Mouse (Mus musculus): Measurements from ENCODE around the gene Klhdc3. TPM values are rescaled to one million over a fixed set of nuclear protein-coding genes. Genes with fewer than 3 reads are reported as not detected.

Gene Klhdc3
- polyA plus RNA-seq, 1 experiment from 2014 or later, result 121 TPM

DNA sequence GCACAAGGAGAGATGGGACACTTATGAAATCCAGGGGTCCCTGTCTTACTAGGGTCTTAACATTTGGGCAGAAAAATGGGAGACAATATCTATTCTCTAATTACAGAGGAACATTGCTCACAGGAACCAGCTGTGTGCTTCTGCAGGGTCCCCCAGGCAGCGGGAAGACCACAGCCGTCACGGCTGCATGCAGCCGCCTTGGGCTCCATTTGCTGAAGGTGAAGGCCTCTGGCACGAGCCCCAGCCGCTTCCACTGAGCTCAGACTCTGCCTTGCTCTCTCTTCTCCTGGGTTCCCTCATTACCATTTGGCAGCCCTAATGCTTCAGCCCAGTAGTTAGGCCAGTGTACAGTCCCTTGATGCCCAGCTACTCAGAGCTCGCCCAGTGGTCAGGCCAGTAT is 40.4 kb upstream of the Klhdc3 start:
- Histone ChIP-seq H3K4me1 (replicated peaks; ENCODE audit: control insufficient read depth, insufficient read depth, low read length) (no peaks in the 10 kb centered on the region; the same call in 1 of the 2 replicates), H3K4me3 (ENCODE audit: low read depth, low read length) (no peak overlapping the region), H3K27me3 (replicated peaks; ENCODE audit: control insufficient read depth, insufficient read depth, low read length) (no peaks in the 10 kb centered on the region), H3K9ac (ENCODE audit: low read depth, low read length) (no peak overlapping the region), H3K36me3 (ENCODE audit: control insufficient read depth, insufficient read depth, low read length) (peaks cover 10% of the 10 kb centered on the region), H3K4me2 (no peak overlapping the region), H3K9me3 (ENCODE audit: control insufficient read depth, low read length) (no peaks in the 10 kb centered on the region), H3K27ac (ENCODE audit: low read depth, low read length) (no peak overlapping the region)
- 87% methylated on average over 7 of the region's 7 CpGs for WGBS
- ATAC-seq (replicated peaks; ENCODE audit: low FRiP score) (no peak), DNase-seq (ENCODE audit: low spot score) (no peak)

DNA sequence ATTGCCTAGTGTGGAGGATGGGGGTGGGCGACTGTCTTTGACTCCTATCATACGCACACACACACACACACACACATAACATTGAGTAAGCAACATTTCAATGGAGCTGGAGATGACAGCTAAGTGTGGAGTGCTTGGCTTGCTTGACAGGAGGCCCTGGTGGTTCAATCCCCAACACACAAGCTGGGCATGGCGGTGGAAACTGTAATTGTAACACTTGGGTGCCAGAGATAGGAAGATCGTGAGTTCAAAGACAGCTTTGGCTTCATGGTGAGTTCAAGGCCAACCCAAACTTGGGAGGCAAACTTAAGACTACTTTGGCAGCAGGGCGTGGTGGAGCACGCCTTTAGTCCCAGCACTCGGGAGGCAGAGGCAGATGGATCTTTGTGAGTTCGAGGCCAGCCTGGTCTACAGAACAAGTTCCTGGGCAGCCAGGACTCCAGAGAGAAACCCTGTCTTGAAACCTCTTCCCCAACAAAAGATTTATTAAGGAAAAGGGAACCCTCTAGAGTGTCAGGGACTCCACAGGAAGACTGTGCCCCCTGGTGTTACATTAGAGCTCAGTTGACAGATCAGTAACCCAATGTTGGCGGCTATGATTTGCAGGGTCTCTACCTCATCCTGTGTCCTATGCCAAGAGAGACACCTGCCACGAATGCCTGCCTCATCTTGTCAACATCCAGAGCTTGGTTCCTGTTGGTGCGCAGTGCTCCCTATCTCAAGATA is 34.2 kb upstream of the Klhdc3 start:
- ATAC-seq (replicated peaks; ENCODE audit: low FRiP score), result no peak
- Histone ChIP-seq H3K4me2 (no peak overlapping the region), H3K36me3 (ENCODE audit: control insufficient read depth, insufficient read depth, low read length) (peaks cover 9% of the 10 kb centered on the region), H3K27ac (ENCODE audit: low read depth, low read length) (no peak overlapping the region), H3K4me1 (replicated peaks; ENCODE audit: control insufficient read depth, insufficient read depth, low read length) (peaks cover 13% of the 10 kb centered on the region), H3K9me3 (ENCODE audit: control insufficient read depth, low read length) (no peaks in the 10 kb centered on the region), H3K27me3 (replicated peaks; ENCODE audit: control insufficient read depth, insufficient read depth, low read length) (no peaks in the 10 kb centered on the region), H3K4me3 (ENCODE audit: low read depth, low read length) (no peak overlapping the region), H3K9ac (ENCODE audit: low read depth, low read length) (no peak overlapping the region)
- DNase-seq (ENCODE audit: low spot score), result no peak
- WGBS, result 91% methylated on average over 11 of the region's 11 CpGs

DNA sequence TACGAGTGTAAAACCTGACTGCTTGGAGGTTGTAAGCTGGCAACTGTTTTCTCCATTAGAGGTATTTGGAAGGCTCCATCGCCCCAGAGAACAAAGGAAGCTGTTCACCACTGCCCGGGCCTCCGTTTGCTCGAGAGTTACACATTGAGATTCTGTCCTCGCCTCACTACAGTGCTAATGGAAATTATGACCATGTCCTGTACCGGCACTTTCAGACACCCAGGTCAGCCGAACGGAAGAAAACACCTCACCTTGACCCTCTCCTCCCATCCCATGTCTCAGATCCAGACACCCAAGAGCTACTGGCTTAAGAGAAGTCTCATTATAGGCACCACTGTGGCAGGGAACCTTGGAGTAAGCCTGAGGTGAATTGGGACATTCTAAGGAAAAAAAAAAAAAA is 33.1 kb upstream of the Klhdc3 start:
- DNase-seq (ENCODE audit: low spot score) (no peak), ATAC-seq (replicated peaks; ENCODE audit: low FRiP score) (no peak)
- Histone ChIP-seq H3K27ac (ENCODE audit: low read depth, low read length) (no peak overlapping the region), H3K9ac (ENCODE audit: low read depth, low read length) (no peak overlapping the region), H3K27me3 (replicated peaks; ENCODE audit: control insufficient read depth, insufficient read depth, low read length) (no peaks in the 10 kb centered on the region), H3K4me2 (no peak overlapping the region), H3K4me1 (replicated peaks; ENCODE audit: control insufficient read depth, insufficient read depth, low read length) (peaks cover 13% of the 10 kb centered on the region), H3K4me3 (ENCODE audit: low read depth, low read length) (no peak overlapping the region), H3K9me3 (ENCODE audit: control insufficient read depth, low read length) (no peaks in the 10 kb centered on the region), H3K36me3 (ENCODE audit: control insufficient read depth, insufficient read depth, low read length) (peaks cover 9% of the 10 kb centered on the region)
- WGBS, result 92% methylated on average over 9 of the region's 9 CpGs

DNA sequence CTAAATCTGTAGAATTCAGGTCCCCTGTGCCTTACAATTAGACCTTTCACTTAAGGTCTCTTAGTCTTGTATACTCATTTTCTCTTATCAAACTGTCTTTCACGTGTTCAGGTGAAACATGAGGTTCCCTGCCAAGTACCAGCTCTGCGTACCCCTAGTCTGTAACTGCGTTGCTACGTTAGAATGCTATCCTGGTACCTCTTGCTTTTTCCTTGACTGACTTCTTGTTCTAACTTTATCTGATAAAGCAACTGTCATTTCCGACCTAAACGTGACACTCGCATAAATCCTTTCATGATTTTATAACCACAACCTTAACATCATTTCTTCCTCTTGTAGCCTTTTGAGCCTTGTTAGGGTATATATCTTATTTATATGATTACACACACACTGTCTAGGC is 31.7 kb upstream of the Klhdc3 start:
- WGBS, result 38% methylated on average over 7 of the region's 7 CpGs
- Histone ChIP-seq H3K9ac (ENCODE audit: low read depth, low read length) (peak overlapping the region; percentile 82), H3K27ac (ENCODE audit: low read depth, low read length) (no peak overlapping the region), H3K9me3 (ENCODE audit: control insufficient read depth, low read length) (no peaks in the 10 kb centered on the region), H3K4me1 (replicated peaks; ENCODE audit: control insufficient read depth, insufficient read depth, low read length) (peaks cover 13% of the 10 kb centered on the region), H3K36me3 (ENCODE audit: control insufficient read depth, insufficient read depth, low read length) (peaks cover 9% of the 10 kb centered on the region), H3K4me3 (ENCODE audit: low read depth, low read length) (peak overlapping the region; percentile 99), H3K4me2 (peak overlapping the region; percentile 98), H3K27me3 (replicated peaks; ENCODE audit: control insufficient read depth, insufficient read depth, low read length) (no peaks in the 10 kb centered on the region)
- ATAC-seq (replicated peaks; ENCODE audit: low FRiP score), result no peak
- DNase-seq (ENCODE audit: low spot score), result no peak

DNA sequence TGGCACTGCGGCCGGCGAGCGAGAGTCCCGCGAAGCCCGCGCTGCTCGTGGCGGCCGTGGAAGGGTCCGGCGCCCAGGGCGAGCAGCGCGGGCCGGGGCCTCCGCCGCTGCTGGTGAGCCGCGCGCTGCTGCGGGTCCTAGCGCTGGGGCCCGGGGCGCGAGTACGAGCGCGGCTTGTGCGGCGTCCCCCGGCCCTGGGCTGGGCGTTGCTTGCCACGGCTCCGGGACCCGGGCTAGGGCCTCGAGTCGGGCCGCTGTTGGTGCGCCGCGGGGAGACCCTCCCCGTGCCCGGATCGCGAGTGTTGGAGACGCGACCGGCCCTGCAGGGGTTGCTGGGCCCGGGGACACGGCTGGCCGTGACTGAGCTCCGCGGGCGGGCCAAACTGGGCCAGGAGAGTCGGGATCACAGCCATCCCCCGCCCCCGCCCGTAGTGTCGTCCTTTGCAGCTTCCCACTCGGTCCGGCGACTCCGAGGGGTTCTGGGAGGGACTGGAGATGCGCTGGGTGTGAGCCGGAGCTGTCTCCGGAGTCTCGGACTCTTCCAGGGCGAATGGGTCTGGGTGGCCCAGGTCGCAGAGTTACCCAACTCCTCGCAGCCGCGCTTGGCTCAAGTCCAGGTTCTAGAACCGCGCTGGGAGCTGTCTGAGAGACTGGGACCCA is 31.0 kb upstream of the Klhdc3 start:
- 0% methylated on average over 75 of the region's 76 CpGs for WGBS
- peak overlapping the region; percentile 82 for H3K9ac ChIP-seq (ENCODE audit: low read depth, low read length)
- ATAC-seq (replicated peaks; ENCODE audit: low FRiP score) (peak; percentile 63), DNase-seq (ENCODE audit: low spot score) (no peak)
- H3K27me3 ChIP-seq (replicated peaks; ENCODE audit: control insufficient read depth, insufficient read depth, low read length), result no peaks in the 10 kb centered on the region
- peaks cover 13% of the 10 kb centered on the region for H3K4me1 ChIP-seq (replicated peaks; ENCODE audit: control insufficient read depth, insufficient read depth, low read length)
- H3K4me3 ChIP-seq (ENCODE audit: low read depth, low read length), result peak overlapping the region; percentile 99
- H3K36me3 ChIP-seq (ENCODE audit: control insufficient read depth, insufficient read depth, low read length), result peaks cover 8% of the 10 kb centered on the region
- H3K27ac ChIP-seq (ENCODE audit: low read depth, low read length), result peak overlapping the region; percentile 78
- H3K9me3 ChIP-seq (ENCODE audit: control insufficient read depth, low read length), result no peaks in the 10 kb centered on the region
- peak overlapping the region; percentile 98 for H3K4me2 ChIP-seq

DNA sequence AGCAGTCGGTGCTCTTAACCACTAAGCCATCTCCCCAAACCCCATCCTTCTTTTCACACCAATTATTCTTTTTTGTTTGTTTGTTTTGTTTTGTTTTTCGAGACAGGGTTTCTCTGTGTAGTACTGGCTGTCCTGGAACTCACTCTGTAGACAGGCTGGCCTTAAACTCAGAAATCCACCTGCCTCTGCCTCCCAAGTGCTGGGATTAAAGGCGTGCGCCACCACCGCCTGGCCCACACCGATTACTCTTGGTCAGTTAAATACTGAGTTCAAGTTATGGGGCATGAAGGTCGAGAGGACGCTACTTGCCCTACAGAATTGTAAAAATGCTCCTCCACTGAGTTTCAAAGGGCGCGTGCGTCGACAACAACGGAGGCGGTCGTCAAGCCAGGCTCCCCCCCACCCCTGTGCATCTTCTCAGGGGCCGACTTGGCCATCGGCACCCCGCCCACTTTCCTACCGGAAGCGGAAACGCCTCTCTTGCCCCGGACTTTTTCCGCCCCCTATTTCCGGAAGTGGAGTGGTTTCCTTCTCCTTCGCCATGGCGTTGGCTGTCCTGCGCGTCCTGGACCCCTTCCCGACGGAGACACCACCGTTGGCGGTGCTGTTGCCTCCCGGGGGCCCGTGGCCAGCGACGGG is 30.4 kb upstream of the Klhdc3 start, which contains the start of gene Pex6:
TSS of gene Pex6 (plus strand) at position 505 of the 639 bp plus-strand sequence.
- peak; percentile 93 for DNase-seq (ENCODE audit: low spot score)
- peak; percentile 86 for ATAC-seq (replicated peaks; ENCODE audit: low FRiP score)
- H3K4me1 ChIP-seq (replicated peaks; ENCODE audit: control insufficient read depth, insufficient read depth, low read length), result peaks cover 14% of the 10 kb centered on the region
- no peaks in the 10 kb centered on the region for H3K9me3 ChIP-seq (ENCODE audit: control insufficient read depth, low read length)
- peak within 1 kb of the TSS; percentile 78 for H3K27ac ChIP-seq (ENCODE audit: low read depth, low read length)
- peak within 1 kb of the TSS; percentile 99 for H3K4me3 ChIP-seq (ENCODE audit: low read depth, low read length)
- peak within 1 kb of the TSS; percentile 98 for H3K4me2 ChIP-seq
- H3K27me3 ChIP-seq (replicated peaks; ENCODE audit: control insufficient read depth, insufficient read depth, low read length), result no peaks in the 10 kb centered on the region
- peak within 1 kb of the TSS; percentile 82 for H3K9ac ChIP-seq (ENCODE audit: low read depth, low read length)
- 7% methylated on average over 36 of the region's 36 CpGs for WGBS
- peaks cover 2% of the 10 kb centered on the region; the same call in 1 of the 2 replicates for H3K36me3 ChIP-seq (ENCODE audit: control insufficient read depth, insufficient read depth, low read length)

DNA sequence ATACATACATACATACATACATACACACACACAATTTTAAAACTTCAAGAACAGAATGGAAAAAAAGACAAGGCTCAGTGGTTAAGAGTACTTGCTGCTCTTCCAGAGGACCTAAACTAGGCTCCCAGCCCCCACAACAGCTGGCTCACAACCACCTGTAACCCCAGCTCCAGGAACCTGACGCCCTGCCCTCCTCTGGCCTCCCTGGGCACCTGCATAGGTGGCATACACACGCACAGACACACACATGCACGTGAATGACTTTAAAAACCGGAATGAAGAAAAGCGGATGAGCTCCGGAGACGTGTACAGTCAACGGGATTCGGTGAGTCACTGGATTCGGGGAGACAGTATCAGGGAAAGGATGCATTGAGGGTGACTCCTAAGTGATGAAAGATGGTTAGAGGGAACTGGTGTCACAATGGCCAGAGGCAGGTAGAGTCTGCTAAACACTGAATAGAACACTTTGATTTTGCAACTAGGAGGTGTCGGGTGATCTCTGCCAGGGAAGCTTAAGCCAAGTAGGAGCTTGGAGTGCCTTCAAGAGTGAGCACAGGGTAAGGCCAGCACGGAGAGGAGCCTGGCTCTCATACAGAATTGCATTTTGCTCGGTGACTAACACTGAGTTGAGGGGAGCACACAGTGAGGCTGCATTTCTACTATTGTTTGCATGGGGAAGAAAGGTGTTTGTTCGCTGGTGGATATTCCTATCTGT is 25.8 kb upstream of the Klhdc3 start:
- Histone ChIP-seq H3K4me1 (replicated peaks; ENCODE audit: control insufficient read depth, insufficient read depth, low read length) (peaks cover 23% of the 10 kb centered on the region), H3K9ac (ENCODE audit: low read depth, low read length) (no peak overlapping the region)
- WGBS, result 90% methylated on average over 14 of the region's 14 CpGs

More for the DNA sequence above, 25.8 kb upstream of the Klhdc3 start:
- Histone ChIP-seq H3K27me3 (replicated peaks; ENCODE audit: control insufficient read depth, insufficient read depth, low read length) (no peaks in the 10 kb centered on the region), H3K4me3 (ENCODE audit: low read depth, low read length) (no peak overlapping the region), H3K27ac (ENCODE audit: low read depth, low read length) (no peak overlapping the region), H3K36me3 (ENCODE audit: control insufficient read depth, insufficient read depth, low read length) (no peaks in the 10 kb centered on the region), H3K4me2 (no peak overlapping the region), H3K9me3 (ENCODE audit: control insufficient read depth, low read length) (no peaks in the 10 kb centered on the region)
- ATAC-seq (replicated peaks; ENCODE audit: low FRiP score), result no peak
- DNase-seq (ENCODE audit: low spot score), result no peak
